In the genomic region with DNA sequence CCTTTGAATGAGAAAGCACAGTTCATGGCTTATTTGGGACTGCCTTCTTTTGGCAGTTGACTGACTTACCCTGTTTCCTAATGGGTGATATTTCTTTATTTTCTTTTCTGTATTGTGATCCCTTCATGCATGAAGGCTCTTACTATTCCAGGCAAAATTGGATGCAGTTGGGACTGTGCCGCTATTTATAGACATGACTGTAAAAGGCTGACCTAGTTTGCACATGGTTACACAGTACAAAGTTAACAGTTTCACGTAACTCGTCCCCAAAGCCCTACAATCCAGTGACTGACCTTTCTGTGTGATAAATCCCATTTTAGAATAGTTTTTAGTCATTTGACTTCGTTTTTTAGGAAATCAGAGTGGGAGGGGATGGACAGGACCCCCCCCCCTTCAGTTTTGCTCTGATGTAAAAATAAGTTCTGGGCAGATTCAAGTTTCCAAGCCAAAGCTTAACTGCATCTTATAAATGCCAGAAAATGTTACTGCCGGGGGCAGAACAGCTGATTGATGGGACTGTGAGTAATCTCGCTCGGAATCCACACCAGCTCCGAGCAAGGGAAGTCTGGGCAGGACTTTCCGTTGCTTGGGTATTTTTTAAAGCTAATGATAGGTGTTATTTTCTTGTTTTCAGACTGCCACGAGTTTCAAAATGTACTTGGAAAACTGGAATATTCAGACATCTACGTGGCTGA, we compare ENCODE assay signal across 9 mouse cellular contexts.
DNase-seq lines count a peak whose midpoint lies in the region; ATAC-seq and TF ChIP-seq lines count a peak whose summit lies in the region.
"Had no signal": no experiment of that assay in that cellular context is flagged by ENCODE, and none has a peak within 500 bp of the region (broad histone marks: within the 10 kb centered on the region; RNA-seq: fewer than 3 reads in every experiment).

No protein-coding gene starts in this region.

- TF ChIP-seq CTCF in lung, adult 2 months (IDR thresholded peaks at IDR 0.05; ENCODE audit: insufficient read depth, low read length) = no peak

- no peak for TF ChIP-seq POLR2A in lung, adult 2 months (IDR thresholded peaks at IDR 0.05; ENCODE audit: borderline replicate concordance, extremely low read depth, low read depth, low read length)

- no peaks in the 10 kb centered on the region for H3K9me3 ChIP-seq in embryonic facial prominence, embryonic 13.5 days
- no peaks in the 10 kb centered on the region for H3K9me3 ChIP-seq in embryonic facial prominence, embryonic 10.5 days
- H3K9me3 ChIP-seq in lung, embryonic 16.5 days (ENCODE audit: control insufficient read depth, low read length) = no peaks in the 10 kb centered on the region
- no peaks in the 10 kb centered on the region for H3K9me3 ChIP-seq in heart, embryonic 12.5 days (replicated peaks)
- H3K9me3 ChIP-seq: intestine, embryonic 15.5 days had no signal

- ATAC-seq in embryonic facial prominence, embryonic 13.5 days (ENCODE audit: insufficient number of reproducible peaks, insufficient read depth, low FRiP score, low TSS enrichment, low read depth) = no peak
- ATAC-seq in lung, embryonic 16.5 days (ENCODE audit: low read depth) = peak; percentile 81
- ATAC-seq in heart, embryonic 12.5 days (ENCODE audit: insufficient number of reproducible peaks, low FRiP score) = no peak
- ATAC-seq: intestine, embryonic 15.5 days had no signal

- 39% methylated on average over 11 of the region's 11 CpGs for WGBS in embryonic facial prominence, embryonic 13.5 days
- 78% methylated on average over 11 of the region's 11 CpGs for WGBS in embryonic facial prominence, embryonic 10.5 days
- WGBS in lung, embryonic 16.5 days = 55% methylated on average over 11 of the region's 11 CpGs
- WGBS in lung, adult 2 months = 56% methylated on average over 11 of the region's 11 CpGs
- WGBS in heart, embryonic 12.5 days = 55% methylated on average over 11 of the region's 11 CpGs

- no peaks in the 10 kb centered on the region for H3K27me3 ChIP-seq in embryonic facial prominence, embryonic 13.5 days
- H3K27me3 ChIP-seq in embryonic facial prominence, embryonic 10.5 days (replicated peaks; ENCODE audit: low read depth, poor library complexity, severe bottlenecking) = no peaks in the 10 kb centered on the region
- H3K27me3 ChIP-seq in lung, embryonic 16.5 days (ENCODE audit: control insufficient read depth, insufficient read depth, low read depth, low read length) = no peaks in the 10 kb centered on the region
- no peaks in the 10 kb centered on the region for H3K27me3 ChIP-seq in heart, embryonic 12.5 days (replicated peaks)
- H3K27me3 ChIP-seq: intestine, embryonic 15.5 days had no signal

- H3K27ac ChIP-seq in embryonic facial prominence, embryonic 13.5 days = peak overlapping the region; percentile 48
- no peak overlapping the region for H3K27ac ChIP-seq in embryonic facial prominence, embryonic 10.5 days (replicated peaks)
- H3K27ac ChIP-seq in lung, embryonic 16.5 days (ENCODE audit: low read length) = no peak overlapping the region
- peak overlapping the region; percentile 7; the same call in 1 of the 2 replicates for H3K27ac ChIP-seq in heart, embryonic 12.5 days (ENCODE audit: poor library complexity, severe bottlenecking)
- H3K27ac ChIP-seq: intestine, embryonic 15.5 days had no signal

- H3K36me3 ChIP-seq in embryonic facial prominence, embryonic 13.5 days = 0 out of 2 replicates have a peak, but pooled peaks cover 3% of the 10 kb centered on the region
- H3K36me3 ChIP-seq in embryonic facial prominence, embryonic 10.5 days (replicated peaks) = no peaks in the 10 kb centered on the region
- no peaks in the 10 kb centered on the region for H3K36me3 ChIP-seq in lung, embryonic 16.5 days (ENCODE audit: control insufficient read depth, insufficient read depth, low read length)
- no peaks in the 10 kb centered on the region for H3K36me3 ChIP-seq in heart, embryonic 12.5 days
- H3K36me3 ChIP-seq: intestine, embryonic 15.5 days had no signal

- peak overlapping the region; percentile 27; the same call in 1 of the 2 replicates for H3K4me2 ChIP-seq in embryonic facial prominence, embryonic 13.5 days
- H3K4me2 ChIP-seq in lung, embryonic 16.5 days (ENCODE audit: low read depth, low read length) = no peak overlapping the region
- H3K4me2 ChIP-seq in heart, embryonic 12.5 days = no peak overlapping the region
- H3K4me2 ChIP-seq: intestine, embryonic 15.5 days had no signal

- peaks cover 6% of the 10 kb centered on the region; the same call in 1 of the 2 replicates for H3K4me1 ChIP-seq in embryonic facial prominence, embryonic 13.5 days
- H3K4me1 ChIP-seq in embryonic facial prominence, embryonic 10.5 days = no peaks in the 10 kb centered on the region
- no peaks in the 10 kb centered on the region for H3K4me1 ChIP-seq in lung, embryonic 16.5 days (replicated peaks; ENCODE audit: control insufficient read depth, insufficient read depth, low read length)
- no peaks in the 10 kb centered on the region for H3K4me1 ChIP-seq in lung, adult 2 months (ENCODE audit: control insufficient read depth, insufficient read depth, low read length)
- peaks cover 9% of the 10 kb centered on the region; the same call in 1 of the 2 replicates for H3K4me1 ChIP-seq in heart, embryonic 12.5 days (replicated peaks)
- H3K4me1 ChIP-seq: intestine, embryonic 15.5 days had no signal

- H3K9ac ChIP-seq in embryonic facial prominence, embryonic 13.5 days = no peak overlapping the region
- no peak overlapping the region for H3K9ac ChIP-seq in lung, embryonic 16.5 days (ENCODE audit: low read length)
- no peak overlapping the region for H3K9ac ChIP-seq in heart, embryonic 12.5 days
- H3K9ac ChIP-seq: intestine, embryonic 15.5 days had no signal

- no peak for DNase-seq in embryonic facial prominence, embryonic 10.5 days (ENCODE audit: low spot score)
- DNase-seq in lung, adult 2 months = no peak
- peak; percentile 44 for DNase-seq in retina, adult 2 months (ENCODE audit: low read depth, low spot score)
- DNase-seq in ovary, postnatal 36 days (ENCODE audit: low spot score) = no peak
- DNase-seq in layer of hippocampus, adult 9-11 months = no peak

- no peak overlapping the region for H3K4me3 ChIP-seq in embryonic facial prominence, embryonic 13.5 days
- H3K4me3 ChIP-seq in embryonic facial prominence, embryonic 10.5 days = no peak overlapping the region
- no peak overlapping the region for H3K4me3 ChIP-seq in lung, embryonic 16.5 days (ENCODE audit: low read length)
- no peak overlapping the region for H3K4me3 ChIP-seq in lung, adult 2 months (replicated peaks; ENCODE audit: extremely low read depth, low read depth, low read length)
- H3K4me3 ChIP-seq in heart, embryonic 12.5 days = no peak overlapping the region
- H3K4me3 ChIP-seq: intestine, embryonic 15.5 days had no signal

Comparison
In these comparisons a context has a peak if more than half of its experiments do, and no peak if none do; other contexts are left out.
1. H3K27ac ChIP-seq: peak in embryonic facial prominence, embryonic 13.5 days (single experiment) and heart, embryonic 12.5 days (single experiment); none in embryonic facial prominence, embryonic 10.5 days (single experiment) and lung, embryonic 16.5 days (single experiment).